13 mouse cellular contexts compared by ENCODE assay signal in the genomic region with DNA sequence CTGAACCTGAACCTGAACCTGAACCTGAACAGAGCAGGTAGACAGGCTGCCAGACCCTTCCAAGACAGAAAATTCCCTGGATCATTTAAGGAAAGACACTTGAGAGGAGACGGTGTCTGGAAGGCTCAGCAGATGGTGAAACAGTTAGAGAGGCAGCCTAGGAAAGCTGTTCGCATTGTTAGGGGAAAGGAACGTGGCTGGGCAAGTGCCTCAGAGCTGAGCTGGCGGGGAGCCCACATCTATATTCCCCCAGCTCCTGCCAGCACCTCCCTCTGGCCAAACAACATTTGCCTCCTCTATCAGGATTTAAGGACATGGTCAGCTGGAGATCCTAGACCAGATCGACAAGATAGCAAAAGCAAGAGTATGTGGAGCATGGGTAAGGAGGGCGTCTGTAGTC. TPM values are rescaled to one million over a fixed set of nuclear protein-coding genes. Genes with fewer than 3 reads are reported as not detected.
DNase-seq lines count a peak whose midpoint lies in the region; ATAC-seq and TF ChIP-seq lines count a peak whose summit lies in the region.
"Had no signal": no experiment of that assay in that cellular context is flagged by ENCODE, and none has a peak within 500 bp of the region (broad histone marks: within the 10 kb centered on the region; RNA-seq: fewer than 3 reads in every experiment).

No protein-coding gene starts in this region.

- H3K36me3 ChIP-seq in intestine, embryonic 15.5 days = no peaks in the 10 kb centered on the region
- no peaks in the 10 kb centered on the region for H3K36me3 ChIP-seq in intestine, postnatal 0 days (ENCODE audit: control insufficient read depth, insufficient read depth)
- H3K36me3 ChIP-seq: G1E; midbrain, embryonic 15.5 days had no signal

- WGBS in intestine, embryonic 15.5 days = 70% methylated on average over 6 of the region's 6 CpGs
- WGBS in intestine, postnatal 0 days = 71% methylated on average over 6 of the region's 6 CpGs

- no peaks in the 10 kb centered on the region for H3K27me3 ChIP-seq in intestine, embryonic 15.5 days (replicated peaks)
- H3K27me3 ChIP-seq in intestine, postnatal 0 days (replicated peaks; ENCODE audit: control insufficient read depth, insufficient read depth, low read length) = no peaks in the 10 kb centered on the region
- H3K27me3 ChIP-seq: midbrain, embryonic 15.5 days had no signal

- no peak overlapping the region for H3K4me3 ChIP-seq in intestine, embryonic 15.5 days (replicated peaks)
- no peak overlapping the region for H3K4me3 ChIP-seq in intestine, postnatal 0 days (ENCODE audit: low read depth, low read length)
- H3K4me3 ChIP-seq: midbrain, embryonic 15.5 days had no signal

- peak; percentile 28 to 38 for DNase-seq in cerebellum, adult 18-20 months
- DNase-seq in cerebellum, adult 11 months = no peak
- peak; percentile 53 to 63 for DNase-seq in cerebellum, postnatal 25 days
- peak; percentile 35 for DNase-seq in lung, postnatal 14 days
- no peak for DNase-seq in spleen, postnatal 36 days (ENCODE audit: low spot score in 2 of 2)
- DNase-seq in kidney, adult 18-20 months = no peak
- DNase-seq: adrenal gland, adult 2 months had no signal

- peak overlapping the region; percentile 51 for H3K27ac ChIP-seq in intestine, embryonic 15.5 days
- no peak overlapping the region for H3K27ac ChIP-seq in intestine, postnatal 0 days (ENCODE audit: low read depth, low read length)
- H3K27ac ChIP-seq: liver, embryonic 14.5 days; midbrain, embryonic 15.5 days had no signal

- no peak for ATAC-seq in intestine, embryonic 15.5 days
- no peak for ATAC-seq in intestine, postnatal 0 days
- ATAC-seq: hindbrain, embryonic 16.5 days; midbrain, embryonic 15.5 days had no signal

- no peaks in the 10 kb centered on the region for H3K9me3 ChIP-seq in intestine, embryonic 15.5 days
- H3K9me3 ChIP-seq in intestine, postnatal 0 days (ENCODE audit: control insufficient read depth) = no peaks in the 10 kb centered on the region
- H3K9me3 ChIP-seq: G1E; midbrain, embryonic 15.5 days had no signal

- no peak overlapping the region for H3K9ac ChIP-seq in intestine, embryonic 15.5 days
- H3K9ac ChIP-seq in intestine, postnatal 0 days (ENCODE audit: low read depth, low read length) = no peak overlapping the region
- H3K9ac ChIP-seq: liver, embryonic 14.5 days; midbrain, embryonic 15.5 days had no signal

- H3K4me1 ChIP-seq in intestine, embryonic 15.5 days (replicated peaks) = peaks cover 14% of the 10 kb centered on the region
- H3K4me1 ChIP-seq in intestine, postnatal 0 days (replicated peaks; ENCODE audit: control insufficient read depth, insufficient read depth, low read length) = 0 out of 2 replicates have a peak, but pooled peaks cover 2% of the 10 kb centered on the region
- H3K4me1 ChIP-seq: midbrain, embryonic 15.5 days had no signal

- TF ChIP-seq CTCF in intestine, postnatal 0 days (IDR thresholded peaks at IDR 0.05; ENCODE audit: low read depth) = no peak

- H3K4me2 ChIP-seq in intestine, embryonic 15.5 days (replicated peaks) = no peak overlapping the region
- no peak overlapping the region for H3K4me2 ChIP-seq in intestine, postnatal 0 days (replicated peaks; ENCODE audit: low read depth)
- H3K4me2 ChIP-seq: midbrain, embryonic 15.5 days had no signal

RNA-seq across cellular contexts. Expression of a gene that starts 10.2 kb away (rescaled TPM):
- polyA plus RNA-seq in intestine, embryonic 15.5 days (2015; fragmentation: Nextera tagmentation; extraction: Ambion mirVana) = 222 and 228 TPM in 2 replicates
- polyA plus RNA-seq in intestine, postnatal 0 days (2015; fragmentation: Nextera tagmentation; extraction: Ambion mirVana) = 100 and 102 TPM in 2 replicates

Comparison
In these comparisons a context has a peak if more than half of its experiments do, and no peak if none do; other contexts are left out.
1. DNase-seq: peak in cerebellum, adult 18-20 months (2 of 2), cerebellum, postnatal 25 days (2 of 2) and lung, postnatal 14 days (single experiment); none in cerebellum, adult 11 months (single experiment), spleen, postnatal 36 days (0 of 2) and kidney, adult 18-20 months (single experiment).